Mouse (Mus musculus): Measurements from ENCODE around the gene Maff.

Maff gene

DNA sequence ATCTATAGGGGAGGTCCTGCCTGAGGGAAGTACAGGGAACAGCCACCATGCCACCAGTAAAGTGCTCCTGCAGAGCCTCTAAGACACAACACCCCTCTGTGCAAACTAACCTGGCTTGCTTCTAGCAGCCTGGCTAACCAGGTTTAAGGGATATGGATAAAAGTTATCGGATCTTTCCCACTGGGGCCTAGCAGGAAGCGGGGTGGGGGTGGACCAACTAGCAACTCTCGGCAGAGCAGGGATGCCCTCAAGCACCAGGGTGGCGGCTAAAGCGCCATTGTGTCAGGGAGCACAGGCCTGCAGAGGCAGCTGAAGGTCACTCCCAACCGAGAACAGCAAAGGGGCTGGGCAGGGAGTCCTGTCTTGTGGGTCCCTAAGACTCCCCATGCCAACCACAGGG is 17.7 kb downstream of the Maff start:
- DNase-seq (ENCODE audit: low spot score): no peak

DNA sequence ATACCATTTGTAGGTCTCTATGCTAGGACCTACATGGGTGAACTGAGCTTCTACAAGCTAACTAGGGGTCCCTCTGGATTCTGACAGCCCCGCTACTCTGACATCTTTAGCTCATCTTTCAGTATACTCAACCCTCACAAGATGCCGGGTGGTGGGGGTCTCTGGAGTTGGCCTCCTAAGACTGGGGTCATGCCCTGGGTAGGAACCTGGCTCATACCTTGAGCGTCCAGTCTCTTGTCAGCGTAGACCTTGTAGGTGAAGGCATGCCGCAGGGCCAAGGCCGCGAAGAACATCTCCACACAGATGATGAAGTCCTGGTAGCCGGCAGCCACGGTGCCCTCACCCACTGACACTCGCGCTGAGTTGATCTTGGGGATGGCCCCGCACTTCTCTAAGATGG is 18.6 kb downstream of the Maff start:
- DNase-seq (ENCODE audit: low spot score): no peak

DNA sequence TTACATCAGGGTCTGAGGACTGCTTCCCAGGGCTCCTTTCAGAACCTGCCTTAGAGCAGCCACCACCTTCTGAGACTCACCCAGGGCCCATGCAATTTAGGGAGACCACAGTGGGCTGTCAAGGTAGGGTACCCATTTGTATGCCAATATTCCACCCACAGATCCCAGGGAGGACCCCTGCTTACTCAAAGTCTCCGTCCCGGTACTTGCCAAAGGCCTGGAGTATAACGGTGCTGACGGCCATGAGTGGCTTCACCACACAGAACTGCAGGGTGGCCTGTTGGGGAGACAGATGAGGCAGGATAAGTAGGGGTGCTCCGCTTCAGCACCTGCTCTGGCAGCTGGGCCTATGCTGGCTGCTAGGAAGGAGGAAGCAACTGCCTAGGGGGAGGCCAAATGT is 20.0 kb downstream of the Maff start:
- DNase-seq (ENCODE audit: low spot score): no peak

DNA sequence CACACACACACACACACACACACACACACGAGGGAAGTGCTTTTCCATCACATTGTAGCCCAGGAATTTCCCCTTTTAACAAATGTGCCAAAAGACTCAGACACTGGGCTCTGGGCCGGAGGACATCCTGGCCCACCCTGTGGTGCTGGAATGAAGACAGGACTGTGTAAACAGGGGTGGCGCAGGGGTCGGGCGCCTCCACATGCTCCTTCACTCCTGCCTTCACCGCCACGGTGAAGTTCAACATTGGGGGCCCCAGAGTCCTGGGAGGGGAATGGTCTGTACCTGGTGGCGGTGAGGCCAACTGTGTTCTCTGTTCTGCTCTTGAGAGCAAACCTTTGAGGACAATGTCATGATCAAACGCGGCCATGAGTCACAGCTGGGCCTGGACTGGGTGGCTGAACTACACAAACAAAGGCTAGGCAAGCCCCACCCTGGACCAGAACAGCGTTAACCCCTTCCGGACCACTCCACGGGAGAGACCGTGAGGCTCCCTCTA is 21.9 kb downstream of the Maff start:
- DNase-seq (ENCODE audit: low spot score): no peak

DNA sequence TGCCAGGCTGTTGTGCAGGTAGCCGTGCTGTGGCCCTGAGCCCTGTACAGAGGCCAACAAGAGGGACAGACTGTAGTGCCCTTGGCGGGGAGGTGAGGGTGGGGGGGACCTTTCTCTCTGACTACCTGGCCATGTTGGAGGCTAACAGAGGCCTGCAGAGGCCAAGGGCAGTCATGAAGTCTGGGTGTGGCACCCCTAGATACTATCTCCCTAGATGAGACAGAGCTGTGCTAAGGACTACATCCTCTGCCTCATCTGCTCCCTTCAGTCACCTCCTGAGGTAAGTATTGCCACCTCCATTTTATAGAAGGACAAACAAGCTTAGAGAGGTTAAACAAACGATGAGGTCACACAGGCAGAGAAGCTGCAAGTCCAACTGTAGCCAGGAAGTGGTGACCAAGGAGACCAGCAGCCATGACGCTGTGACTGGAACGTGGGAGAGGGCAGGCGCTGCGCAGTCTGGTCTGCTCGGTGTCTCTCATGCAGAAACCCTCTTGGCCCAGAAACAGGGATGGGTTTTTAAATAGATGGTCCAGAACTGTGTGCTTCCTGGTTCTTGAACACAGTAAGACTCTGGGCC is 22.5 kb downstream of the Maff start:
- DNase-seq (ENCODE audit: low spot score): no peak

DNA sequence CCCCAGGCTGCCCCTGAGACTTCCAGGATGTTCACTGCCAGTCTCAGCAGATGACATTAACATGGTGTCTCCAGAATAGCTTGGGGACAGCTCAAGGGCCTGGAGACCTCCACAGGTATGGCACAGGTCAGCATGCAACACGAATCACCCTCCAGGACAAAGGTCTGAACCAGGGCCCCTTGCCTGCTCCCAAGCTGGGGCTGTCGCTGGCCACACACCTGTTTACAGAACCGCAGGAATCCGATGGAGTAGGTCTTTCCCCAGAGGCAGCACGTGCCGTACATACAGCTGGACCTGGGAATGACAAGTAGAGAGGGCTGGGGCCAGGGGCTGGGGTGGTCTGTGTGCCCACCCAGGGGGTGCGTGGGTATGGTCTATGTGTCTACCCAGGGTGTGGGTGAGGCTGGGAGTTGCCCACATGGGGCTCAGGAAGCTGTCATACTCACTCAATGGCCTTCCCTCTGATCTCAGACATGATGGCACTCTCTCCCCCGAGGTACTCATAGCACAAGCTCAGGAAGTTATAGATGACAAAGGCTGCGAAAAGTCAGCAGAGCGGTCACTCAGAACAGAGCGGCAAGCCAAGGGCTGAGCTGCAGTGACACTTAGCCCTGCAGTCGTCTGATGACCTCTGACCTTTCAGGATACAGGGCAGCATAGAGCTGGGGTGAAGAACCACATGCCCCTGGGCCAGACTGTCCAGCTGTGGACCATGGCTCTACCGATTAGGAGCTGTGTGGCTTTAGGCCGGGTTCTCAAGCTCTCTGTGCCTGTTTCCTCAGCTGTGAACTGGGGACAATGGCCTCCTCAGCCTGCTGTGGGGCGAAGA is 23.2 kb downstream of the Maff start:
- DNase-seq (ENCODE audit: low spot score): no peak

DNA sequence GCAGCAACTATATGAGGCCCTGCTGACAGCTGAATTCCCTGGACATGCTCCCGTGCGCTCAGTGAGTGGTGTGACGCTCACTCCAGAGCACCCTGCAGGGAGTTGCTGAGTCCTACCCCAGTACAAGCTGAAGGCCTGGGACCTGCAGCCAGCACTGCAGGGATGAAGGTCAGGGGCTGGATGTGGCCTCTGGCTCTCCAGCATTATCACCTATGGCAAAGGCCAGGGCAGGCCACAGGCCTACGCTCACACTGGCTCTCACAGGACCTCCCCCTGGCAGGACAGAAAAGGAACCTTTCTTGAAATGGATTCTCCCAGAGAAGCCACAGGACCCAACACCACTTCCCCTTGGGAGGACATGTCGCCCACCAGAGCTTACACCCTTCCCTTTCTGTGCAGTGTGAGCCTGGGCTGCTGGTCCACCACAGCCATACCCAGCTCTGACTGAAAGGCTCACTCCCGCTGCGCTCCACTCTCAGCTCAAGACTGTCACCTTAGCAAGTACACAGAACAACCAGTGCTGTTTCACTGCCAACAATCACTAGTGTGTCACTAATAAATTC is 23.9 kb downstream of the Maff start:
- DNase-seq (ENCODE audit: low spot score): no peak

DNA sequence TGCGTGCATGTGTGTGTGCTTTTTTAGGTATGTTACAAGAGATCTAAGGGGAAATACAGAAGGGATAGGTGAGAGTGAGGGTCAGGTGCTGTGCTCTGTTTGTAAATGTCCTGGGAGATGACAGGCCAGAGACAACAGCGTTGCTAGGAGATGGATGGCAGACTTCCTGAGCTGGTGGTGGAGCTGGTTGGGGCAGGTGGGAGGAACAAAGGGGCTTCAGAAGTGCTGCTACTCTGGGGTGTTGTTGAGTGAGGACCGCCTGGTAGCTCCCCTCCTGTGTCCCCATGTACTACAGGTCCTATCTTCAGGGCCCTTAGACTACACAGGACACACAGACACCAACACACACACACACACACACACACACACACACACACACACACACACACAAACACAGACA is 28.3 kb downstream of the Maff start:
- DNase-seq (ENCODE audit: low spot score): no peak

DNA sequence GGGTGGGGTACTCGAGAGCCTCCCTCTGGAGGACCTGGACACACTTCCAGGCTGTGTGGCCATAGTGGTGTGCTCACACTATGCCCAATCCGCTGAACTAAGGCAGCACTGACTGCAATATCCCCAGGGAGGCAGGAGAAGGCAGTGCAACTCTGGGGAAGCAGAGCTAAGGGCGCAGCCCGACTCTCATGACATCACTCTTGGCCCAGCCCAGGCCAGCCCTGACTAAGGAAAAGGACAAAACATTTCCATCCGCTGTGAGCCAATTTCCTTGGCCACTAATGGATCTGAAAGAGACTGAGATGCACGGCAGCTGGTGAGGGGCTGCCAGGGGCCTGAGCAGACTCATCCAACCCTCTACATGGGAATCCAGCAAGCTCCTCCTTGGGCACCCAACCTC is 31.3 kb downstream of the Maff start:
- peak; percentile 61 for DNase-seq (ENCODE audit: low spot score)

DNA sequence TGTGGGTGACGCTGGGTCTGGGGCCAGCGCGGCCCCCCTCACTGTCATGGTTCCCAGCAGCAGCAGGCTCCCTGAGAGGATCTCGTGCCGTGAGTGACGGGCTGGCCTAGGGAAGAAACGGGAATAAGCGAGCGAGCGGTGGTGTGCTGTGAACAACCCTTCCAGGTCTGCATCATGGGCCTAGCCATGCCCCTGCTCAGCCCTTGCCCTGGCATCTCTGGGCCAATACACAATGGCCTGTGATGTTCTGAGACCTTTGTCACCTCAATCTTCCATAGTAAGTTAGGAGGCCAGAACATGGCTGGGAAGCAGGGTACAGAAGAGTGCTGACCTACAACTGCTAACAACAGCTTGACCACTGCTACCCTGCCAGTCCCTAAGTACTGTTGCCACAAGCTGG is 32.2 kb downstream of the Maff start:
- no peak for DNase-seq (ENCODE audit: low spot score)

DNA sequence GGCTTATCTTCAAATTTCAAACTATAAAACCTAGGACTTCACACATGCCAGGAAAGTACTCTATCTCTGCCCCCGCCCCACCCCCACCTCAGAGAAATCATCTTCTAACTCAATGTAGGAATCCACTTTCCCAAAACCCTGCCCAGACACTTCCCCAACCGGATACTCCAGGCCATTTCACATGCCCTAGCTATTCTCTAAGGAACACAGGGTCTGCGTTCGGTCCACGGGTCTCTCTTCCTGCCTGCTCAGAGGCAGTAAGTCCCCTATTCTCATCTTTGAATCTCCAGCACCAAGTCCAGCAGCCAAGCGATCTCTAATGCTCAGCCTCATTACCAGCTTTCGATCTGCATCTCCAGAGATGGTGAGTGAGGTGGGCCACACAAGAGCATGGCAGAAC is 33.2 kb downstream of the Maff start:
- no peak for DNase-seq (ENCODE audit: low spot score)

DNA sequence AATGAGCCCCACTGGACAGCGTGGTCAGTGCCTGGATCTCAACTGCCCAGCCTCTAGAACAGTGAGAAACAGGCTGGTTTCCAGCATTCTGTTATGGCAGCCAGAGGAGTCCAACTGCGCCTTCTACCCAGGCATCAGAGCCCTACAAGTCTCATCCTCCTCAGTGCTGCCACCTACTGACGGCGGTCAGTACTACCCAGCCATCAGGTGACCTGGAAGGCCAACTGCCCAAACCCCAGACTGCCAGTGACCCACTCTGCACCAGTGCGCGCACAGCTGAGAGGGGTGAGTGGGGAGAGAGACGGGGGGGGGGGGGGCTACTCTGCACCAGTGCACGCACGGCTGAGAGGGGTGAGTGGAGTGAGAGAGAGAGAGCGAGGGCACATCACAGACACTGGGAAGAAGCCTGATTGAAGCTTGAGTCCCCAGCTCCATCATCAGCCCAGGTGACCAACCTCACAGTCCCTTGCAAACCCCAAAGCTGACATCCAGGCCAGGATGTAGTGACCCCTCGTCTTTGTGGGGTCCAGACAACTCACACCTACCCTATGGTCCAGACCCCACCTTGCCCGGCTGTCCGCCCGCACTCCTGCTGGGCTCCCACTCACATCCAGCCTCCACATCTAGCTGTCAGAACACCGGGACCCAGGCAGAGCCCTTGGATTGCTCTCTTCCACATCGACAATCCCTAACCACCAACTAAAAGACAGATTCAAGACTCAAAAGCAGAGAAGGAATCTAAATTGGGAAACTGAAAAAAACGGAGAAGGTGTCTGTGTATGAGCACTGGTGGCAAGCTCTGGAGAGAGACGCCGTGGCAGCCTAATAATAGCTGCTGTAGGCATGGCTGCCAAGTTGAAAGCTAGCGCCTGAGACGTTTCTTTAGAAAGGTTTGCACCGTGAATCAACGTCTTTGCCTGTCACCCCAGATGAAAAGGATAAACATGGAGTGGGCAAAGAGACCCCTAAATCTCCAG is 34.3 kb downstream of the Maff start:
- DNase-seq (ENCODE audit: low spot score): peak; percentile 89

DNA sequence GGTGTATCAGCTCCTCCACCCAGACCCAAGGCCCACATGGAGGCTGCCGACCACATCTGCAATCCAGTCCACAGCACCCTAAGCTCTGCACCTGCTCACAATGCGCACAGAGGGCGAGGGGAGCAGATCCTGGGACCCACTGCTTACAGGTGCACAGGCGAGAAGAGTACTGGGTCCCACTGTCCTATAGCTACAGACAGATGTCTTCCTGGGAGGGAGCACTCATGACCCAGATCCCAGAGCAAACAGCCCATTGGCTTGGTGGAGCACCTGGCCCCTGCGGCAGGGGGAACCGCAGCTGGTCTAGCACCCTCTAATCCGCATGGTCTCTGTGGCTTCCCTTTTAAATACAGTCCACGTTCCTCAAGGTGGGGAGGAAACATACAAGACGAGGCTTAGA is 35.2 kb downstream of the Maff start:
- no peak for DNase-seq (ENCODE audit: low spot score)

DNA sequence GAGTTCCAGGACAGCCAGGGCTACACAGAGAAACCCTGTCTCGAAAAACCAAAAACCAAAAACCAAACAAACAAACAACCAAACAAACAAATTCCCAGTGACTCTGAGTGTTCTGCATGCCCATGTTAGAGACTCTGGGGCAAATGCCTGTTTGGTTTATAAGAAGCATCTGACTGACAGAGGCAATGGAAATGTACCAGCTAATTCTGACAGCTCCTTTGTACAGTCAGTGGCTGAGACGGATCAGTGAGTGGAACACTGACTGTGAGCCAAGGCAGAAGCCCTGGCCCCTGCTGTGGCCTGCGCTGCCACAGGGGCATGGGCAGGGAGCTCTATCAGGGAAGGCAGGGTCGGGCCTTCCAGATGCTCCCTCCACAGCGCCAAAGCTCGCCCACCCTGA is 40.7 kb downstream of the Maff start:
- DNase-seq (ENCODE audit: low spot score): no peak

DNA sequence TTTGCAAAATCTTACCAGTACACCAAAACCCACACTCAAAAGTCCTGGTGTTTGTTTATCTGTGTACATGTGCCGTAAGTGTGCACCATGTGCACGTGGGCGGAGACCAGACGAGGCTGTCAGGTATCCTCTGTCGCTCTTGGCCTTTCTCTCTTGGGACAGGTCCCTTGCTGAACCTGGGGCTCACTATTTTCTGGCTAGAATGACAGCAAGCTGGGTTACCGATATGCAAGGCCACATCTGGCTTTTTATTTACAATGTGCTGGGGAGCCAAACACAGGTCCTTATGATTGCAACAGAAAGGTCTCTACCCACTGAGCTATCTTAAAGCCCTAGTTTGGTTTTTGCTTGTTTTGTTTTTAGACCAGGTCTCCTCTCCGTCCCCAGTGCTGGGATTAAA is 41.2 kb downstream of the Maff start:
- DNase-seq (ENCODE audit: low spot score): no peak

DNA sequence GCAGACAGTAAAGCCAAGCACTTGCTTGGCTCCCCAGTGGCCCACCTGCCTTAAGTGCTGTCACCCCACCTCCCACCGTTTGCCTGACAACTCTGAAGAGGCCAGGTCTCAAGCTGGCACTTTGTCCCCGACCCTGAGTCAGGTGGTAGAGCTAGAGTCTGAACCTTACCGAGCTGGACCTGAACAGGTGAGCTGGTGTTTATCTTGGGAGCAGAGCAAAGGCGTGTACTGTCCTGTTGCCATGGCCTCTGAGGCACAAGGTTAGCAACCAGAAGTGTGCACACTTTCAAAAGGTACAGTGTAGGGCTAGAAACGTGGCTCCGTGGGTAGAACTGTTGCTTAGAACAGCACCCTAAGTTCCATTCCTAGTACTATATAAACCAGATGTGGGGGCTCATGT is 41.8 kb downstream of the Maff start:
- DNase-seq (ENCODE audit: low spot score): no peak

DNA sequence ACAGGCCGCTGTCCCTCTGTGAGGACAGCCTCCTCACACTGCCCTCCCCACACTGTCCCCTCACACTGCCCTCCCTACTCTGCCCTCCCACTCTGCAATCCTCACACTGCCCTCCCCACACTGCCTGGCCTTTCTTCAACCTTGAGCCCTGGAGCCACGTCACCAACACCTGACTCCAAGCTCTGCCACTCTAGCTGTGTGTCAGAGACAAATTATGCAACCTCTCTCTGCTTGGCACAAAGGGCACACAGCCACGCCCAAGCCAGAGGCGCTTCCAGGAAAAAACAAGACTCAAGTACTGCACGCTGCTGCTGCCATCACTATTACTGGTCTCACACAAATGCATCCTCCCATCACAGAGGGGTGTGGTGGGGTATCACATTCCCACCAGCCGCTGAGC is 44.0 kb downstream of the Maff start:
- no peak for DNase-seq (ENCODE audit: low spot score)

DNA sequence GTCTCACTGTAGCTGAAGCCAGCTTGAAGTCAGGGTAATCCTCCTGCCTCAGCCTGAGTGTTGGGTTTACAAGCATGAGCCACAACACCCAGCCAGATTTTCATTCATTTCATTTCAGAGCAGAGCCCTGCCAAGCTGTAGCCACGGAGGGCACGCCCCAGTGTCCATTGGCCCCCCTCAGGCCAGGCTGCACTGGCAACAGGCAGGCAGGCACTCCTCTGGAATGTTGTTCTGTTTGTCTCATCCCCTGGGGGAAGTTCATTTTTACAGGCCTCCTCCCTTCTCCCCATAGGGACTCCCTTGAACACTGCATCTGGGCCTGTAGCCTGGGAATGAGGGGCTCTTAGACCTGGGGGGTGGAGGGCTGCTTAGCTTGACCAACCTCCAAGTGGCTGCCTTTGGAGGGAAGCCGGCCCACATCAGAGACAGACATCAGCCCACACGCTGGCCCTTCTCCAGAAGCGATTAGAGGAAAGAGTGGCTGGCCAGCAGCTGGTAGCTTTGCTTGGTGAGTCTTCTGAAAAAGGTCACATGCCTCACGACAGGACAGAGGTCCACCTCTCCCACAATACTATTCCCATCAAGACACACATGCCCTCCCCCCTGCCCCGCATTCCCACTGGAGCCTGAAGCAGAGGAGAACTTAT is 45.1 kb downstream of the Maff start:
- peak; percentile 75 for DNase-seq (ENCODE audit: low spot score)

DNA sequence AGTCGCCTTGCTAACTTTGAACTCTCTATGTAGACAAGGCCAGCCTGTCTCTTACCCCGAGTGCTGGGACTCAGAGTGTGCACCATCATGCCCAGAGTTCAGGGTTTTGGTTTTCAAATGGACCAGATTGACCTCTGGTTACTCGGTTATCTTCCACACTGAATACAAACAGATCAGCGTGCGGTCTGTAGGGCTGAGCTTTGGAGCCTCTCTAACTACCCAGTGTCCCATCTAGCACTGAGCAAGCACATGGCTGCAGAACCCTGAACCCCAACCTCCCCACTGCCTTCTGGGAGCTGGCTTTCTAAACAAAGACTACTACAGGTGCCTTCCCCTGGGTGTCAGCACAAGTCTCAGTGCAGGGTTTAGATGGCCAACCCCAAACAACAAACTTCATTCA is 46.1 kb downstream of the Maff start:
- no peak for DNase-seq (ENCODE audit: low spot score)

DNA sequence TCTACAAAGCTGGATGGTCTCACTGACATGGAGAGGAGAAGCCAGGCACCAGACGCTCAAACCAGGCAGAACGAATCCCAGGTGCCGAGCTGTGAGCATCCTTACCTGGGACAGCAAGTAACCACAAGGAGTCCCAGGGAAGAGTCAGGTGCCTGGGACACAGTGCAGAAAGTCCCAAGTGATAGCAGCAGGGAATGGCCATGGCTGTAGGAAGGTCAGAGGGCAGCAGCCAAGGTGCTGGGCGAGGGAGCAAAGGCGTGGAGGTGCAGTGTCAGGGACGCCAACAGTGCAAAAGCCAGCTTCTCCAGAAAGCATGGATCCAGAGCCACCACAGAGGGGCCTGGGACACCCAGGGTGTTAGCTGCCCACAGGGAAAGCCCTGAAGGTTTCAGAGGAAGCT is 46.7 kb downstream of the Maff start:
- no peak for DNase-seq (ENCODE audit: low spot score)

DNA sequence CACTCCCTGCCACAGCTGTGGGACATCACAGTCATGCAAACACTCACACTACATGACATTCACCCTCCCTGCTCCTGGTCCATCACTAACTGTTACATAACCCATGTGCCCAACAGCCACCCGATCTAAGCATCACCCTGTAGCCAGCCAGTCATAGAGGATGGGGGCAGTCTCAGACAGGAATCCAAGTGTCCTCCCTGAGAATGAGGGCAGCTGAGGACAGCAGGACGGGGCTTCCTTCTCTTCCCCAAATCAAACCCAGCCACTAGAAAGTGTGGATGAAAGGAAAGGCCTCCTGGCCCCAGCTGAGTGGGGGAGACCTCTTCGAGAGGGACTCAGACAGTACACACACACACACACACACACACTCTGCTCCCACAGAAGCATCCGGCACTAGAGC is 48.4 kb downstream of the Maff start:
- no peak for DNase-seq (ENCODE audit: low spot score)

DNA sequence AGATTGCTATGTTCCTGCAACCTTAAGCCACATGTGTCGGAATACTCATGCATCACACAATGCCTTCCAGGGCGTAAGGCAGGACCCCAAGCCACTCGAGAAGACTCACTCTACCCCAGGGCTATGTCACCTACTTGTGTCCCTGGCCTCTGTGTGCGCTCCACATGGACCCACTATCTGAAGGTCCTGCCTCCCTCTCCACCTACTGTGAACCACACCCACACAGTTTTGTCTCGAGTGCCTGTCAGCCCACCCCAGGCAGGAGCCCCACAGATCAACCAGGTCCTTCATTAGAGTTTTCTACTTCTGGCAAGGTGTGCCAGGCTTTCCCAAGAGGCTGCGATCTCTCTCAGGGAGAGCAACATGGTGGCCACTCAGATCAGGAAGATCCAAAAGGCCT is 48.9 kb downstream of the Maff start:
- no peak for DNase-seq (ENCODE audit: low spot score)

Measured in testis, postnatal 10 days (tissue).